Mouse (Mus musculus) liver, embryonic 16.5 days (tissue): Measurements from ENCODE around the gene Slc6a6. TPM values are rescaled to one million over a fixed set of nuclear protein-coding genes. Genes with fewer than 3 reads are reported as not detected.

Source experiments
- ATAC-seq: fragments of 200-750 bp; cut with Nextera tagmentation; 2 replicates; pipeline ENCODE4 v1.8.0; 2017; ENCODE audit warnings: low read depth, mild to moderate bottlenecking, moderate number of reproducible peaks, moderate library complexity
- H3K27ac ChIP-seq: fragments of 300-500 bp; sonication (generic); 2 replicates; pipeline ENCODE4 v1.5.1; 2014; ENCODE audit warnings: mild to moderate bottlenecking, low read length
- H3K27me3 ChIP-seq: fragments of 300-500 bp; sonication (generic); 2 replicates; pipeline ENCODE4 v1.6.1; 2014; ENCODE audit warnings: low read depth, low read length, mixed read lengths; ENCODE audit not compliant: control insufficient read depth, insufficient read depth
- H3K36me3 ChIP-seq: fragments of 300-500 bp; sonication (generic); 2 replicates; pipeline ENCODE4 v1.6.1; 2014; ENCODE audit warnings: mild to moderate bottlenecking; ENCODE audit not compliant: control insufficient read depth, insufficient read depth
- H3K4me1 ChIP-seq: fragments of 300-500 bp; sonication (generic); 2 replicates; pipeline ENCODE4 v1.6.1; 2014; ENCODE audit warnings: low read depth, low read length, mixed read lengths; ENCODE audit not compliant: control insufficient read depth
- H3K4me2 ChIP-seq: fragments of 300-500 bp; sonication (generic); 2 replicates; pipeline ENCODE4 v1.6.1; 2014; ENCODE audit warnings: low read depth, low read length, mixed read lengths
- H3K4me3 ChIP-seq: fragments of 300-500 bp; sonication (generic); 2 replicates; pipeline ENCODE4 v1.5.1; 2014; ENCODE audit warnings: low read depth, mild to moderate bottlenecking, low read length
- H3K9ac ChIP-seq: fragments of 300-500 bp; sonication (generic); 2 replicates; pipeline ENCODE4 v1.6.1; 2014; ENCODE audit warnings: low read depth, low read length
- H3K9me3 ChIP-seq: fragments of 300-500 bp; sonication (generic); replicated peaks from 2 replicates; pipeline ENCODE4 v1.6.1; 2016; ENCODE audit warnings: low read length; ENCODE audit not compliant: control insufficient read depth
- WGBS: fragments of 180-500 bp; shearing (Covaris S2); extraction: QIAGEN DNeasy Blood & Tissue Kit; methylation state at CpG from one replicate; pipeline ENCODE4 v1.1.7; 2014; ENCODE audit not compliant: insufficient replicate concordance; 5-methylcytosine and 5-hydroxymethylcytosine counted together
- polyA plus RNA-seq: library from polyadenylated mRNA; unstranded; fragments of >200 nt; fragmentation: Nextera tagmentation; extraction: Ambion mirVana; gene quantifications from 2 replicates; pipeline ENCODE4 v1.2.1, GENCODE M21; 2015

Gene Slc6a6
- polyA plus RNA-seq, 1 experiment from 2014 or later: 20.5 TPM

DNA sequence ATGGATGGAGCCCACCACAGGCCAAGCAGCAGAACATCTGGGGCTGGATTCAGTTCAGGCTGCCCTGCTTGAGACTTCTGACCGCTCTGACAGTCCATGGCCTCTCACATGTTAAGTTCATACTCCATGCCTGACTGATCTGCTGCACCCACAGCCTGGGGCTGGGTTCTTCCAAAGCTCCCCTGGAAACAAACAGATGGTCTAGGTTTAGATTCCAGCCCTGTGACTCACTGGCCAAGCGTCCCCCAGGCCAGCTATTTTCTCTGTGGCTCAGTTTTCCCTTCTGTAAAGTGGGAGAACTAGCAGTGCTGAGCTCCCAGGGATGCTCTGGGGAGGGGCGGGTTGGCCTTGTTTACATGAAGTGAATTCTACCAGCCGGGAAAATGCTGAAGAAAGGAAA is 2.0 kb upstream of the Slc6a6 start:
- Histone ChIP-seq H3K27ac (no peak overlapping the region), H3K9ac (no peak overlapping the region), H3K4me2 (no peak overlapping the region), H3K9me3 (no peaks in the 10 kb centered on the region), H3K4me1 (peaks cover 46% of the 10 kb centered on the region), H3K4me3 (no peak overlapping the region), H3K27me3 (no peaks in the 10 kb centered on the region), H3K36me3 (no peaks in the 10 kb centered on the region)
- 77% methylated on average over 4 of the region's 4 CpGs for WGBS
- ATAC-seq: no peak

GRCm38 (mm10) chr6:91683121-91683520 is 732 bp upstream of the Slc6a6 start:
- Histone ChIP-seq H3K36me3 (no peaks in the 10 kb centered on the region), H3K27ac (peak overlapping the region; percentile 83), H3K4me3 (peak overlapping the region; percentile 83; the same call in 1 of the 2 replicates), H3K9ac (peak overlapping the region; percentile 89), H3K9me3 (no peaks in the 10 kb centered on the region), H3K27me3 (no peaks in the 10 kb centered on the region), H3K4me2 (peak overlapping the region; percentile 98), H3K4me1 (peaks cover 46% of the 10 kb centered on the region)
- 11% methylated on average over 3 of the region's 3 CpGs for WGBS
- 0 out of 2 replicates have a peak, but pooled peaks have one; percentile 9 for ATAC-seq

- no peaks in the 10 kb centered on the region for H3K27me3 ChIP-seq
- H3K4me3 ChIP-seq: peak overlapping the region; percentile 83
- H3K27ac ChIP-seq: peak overlapping the region; percentile 90
- no peaks in the 10 kb centered on the region for H3K36me3 ChIP-seq
- H3K9me3 ChIP-seq: no peaks in the 10 kb centered on the region
- peak overlapping the region; percentile 98 for H3K4me2 ChIP-seq
- peaks cover 41% of the 10 kb centered on the region for H3K4me1 ChIP-seq
- peak overlapping the region; percentile 89 for H3K9ac ChIP-seq
- peak; percentile 37 for ATAC-seq
- 2% methylated on average over 13 of the region's 13 CpGs for WGBS
These were observed 599 bp downstream of the Slc6a6 start for GRCm38 (mm10) chr6:91684474-91684829.

- ATAC-seq: no peak
- no peaks in the 10 kb centered on the region for H3K36me3 ChIP-seq
These were observed 1.1 kb downstream of the Slc6a6 start for GRCm38 (mm10) chr6:91684831-91685532.

GRCm38 (mm10) chr6:91685533-91685883 is 1.7 kb downstream of the Slc6a6 start:
- Histone ChIP-seq H3K9ac (no peak overlapping the region), H3K4me3 (peak overlapping the region; percentile 83), H3K4me2 (peak overlapping the region; percentile 98), H3K9me3 (no peaks in the 10 kb centered on the region), H3K36me3 (no peaks in the 10 kb centered on the region), H3K4me1 (peaks cover 38% of the 10 kb centered on the region), H3K27ac (no peak overlapping the region), H3K27me3 (no peaks in the 10 kb centered on the region)
- 23% methylated on average over 2 of the region's 2 CpGs for WGBS
- no peak for ATAC-seq

More at GRCm38 (mm10) chr6:91684831-91685532, 1.1 kb downstream of the Slc6a6 start:
- no peaks in the 10 kb centered on the region for H3K9me3 ChIP-seq
- peak overlapping the region; percentile 90; the same call in 1 of the 2 replicates for H3K27ac ChIP-seq
- H3K4me2 ChIP-seq: peak overlapping the region; percentile 98
- H3K9ac ChIP-seq: peak overlapping the region; percentile 89
- 9% methylated on average over 17 of the region's 17 CpGs for WGBS
- H3K4me1 ChIP-seq: peaks cover 38% of the 10 kb centered on the region
- H3K27me3 ChIP-seq: no peaks in the 10 kb centered on the region
- peak overlapping the region; percentile 83 for H3K4me3 ChIP-seq

DNA sequence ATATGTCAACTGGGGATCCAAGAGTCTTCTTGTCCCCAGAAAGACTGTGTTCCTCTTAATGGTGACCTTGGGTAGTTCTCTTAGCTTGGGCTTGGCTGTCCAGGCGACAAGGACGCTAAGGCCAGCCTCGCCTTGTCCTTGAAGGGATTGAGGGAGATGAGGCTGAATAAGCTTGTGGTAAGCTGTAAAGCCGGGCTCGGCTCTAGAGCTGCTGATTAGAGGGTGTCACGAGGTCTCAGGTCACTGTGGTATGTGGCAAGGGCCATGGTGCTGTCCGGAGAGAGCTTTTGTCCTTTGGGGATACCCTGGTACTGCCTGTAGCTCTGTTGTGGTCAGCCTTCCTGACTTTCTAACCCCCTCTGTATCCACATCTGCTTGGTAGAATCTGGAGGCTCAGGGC is 2.0 kb downstream of the Slc6a6 start:
- Histone ChIP-seq H3K4me3 (peak overlapping the region; percentile 83), H3K4me1 (peaks cover 38% of the 10 kb centered on the region), H3K9me3 (no peaks in the 10 kb centered on the region), H3K27me3 (no peaks in the 10 kb centered on the region), H3K27ac (no peak overlapping the region), H3K4me2 (peak overlapping the region; percentile 98), H3K36me3 (no peaks in the 10 kb centered on the region), H3K9ac (no peak overlapping the region)
- no peak for ATAC-seq
- whole genome bisulfite sequencing: 52% methylated on average over 7 of the region's 7 CpGs

DNA sequence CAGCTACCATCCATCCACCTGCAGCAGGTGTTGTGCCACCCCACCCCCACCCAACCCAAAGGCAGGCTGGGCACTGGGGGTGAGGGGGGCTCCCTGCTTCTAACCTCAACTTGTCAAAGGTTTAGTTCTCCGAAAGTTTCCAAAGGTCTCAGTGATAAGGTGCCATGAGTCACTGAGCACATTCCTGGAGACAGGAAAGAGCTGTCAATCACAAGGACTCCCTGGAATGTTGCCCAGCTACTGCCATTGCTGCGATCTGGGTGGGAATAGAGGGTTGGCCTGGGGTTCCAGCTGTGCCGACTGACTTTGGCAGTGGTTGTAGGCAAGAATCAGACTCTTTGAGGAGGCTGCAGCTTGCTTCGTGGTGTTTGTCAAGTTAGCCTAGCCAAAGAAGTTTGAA is 2.7 kb downstream of the Slc6a6 start:
- Histone ChIP-seq H3K9me3 (no peaks in the 10 kb centered on the region), H3K4me1 (peaks cover 38% of the 10 kb centered on the region), H3K9ac (no peak overlapping the region), H3K4me2 (no peak overlapping the region), H3K27me3 (no peaks in the 10 kb centered on the region), H3K27ac (no peak overlapping the region), H3K4me3 (no peak overlapping the region), H3K36me3 (no peaks in the 10 kb centered on the region)
- ATAC-seq: no peak
- 56% methylated on average over 4 of the region's 4 CpGs for WGBS

DNA sequence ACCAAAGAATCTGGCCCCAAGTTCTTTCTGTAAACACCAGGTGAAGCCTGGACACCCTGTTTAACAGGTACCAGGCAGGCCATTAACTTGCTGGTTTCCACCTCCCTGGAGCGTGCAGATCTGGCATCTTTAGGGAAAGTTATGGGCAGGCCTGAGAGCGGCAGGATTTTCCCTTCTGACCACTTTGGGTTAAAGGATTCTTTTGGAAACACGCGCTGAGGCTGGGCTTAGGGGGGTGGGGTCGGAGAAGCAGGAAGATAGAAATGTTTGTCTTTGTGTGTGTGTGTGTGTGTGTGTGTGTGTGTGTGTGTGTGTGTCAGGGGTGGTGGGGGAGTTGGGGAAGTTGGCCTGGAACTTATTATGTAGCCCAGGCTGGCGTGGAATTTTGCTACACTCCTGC is 4.2 kb downstream of the Slc6a6 start:
- Histone ChIP-seq H3K4me3 (no peak overlapping the region), H3K27ac (no peak overlapping the region), H3K4me1 (peaks cover 35% of the 10 kb centered on the region), H3K36me3 (no peaks in the 10 kb centered on the region; the same call in 1 of the 2 replicates), H3K9ac (no peak overlapping the region), H3K27me3 (no peaks in the 10 kb centered on the region), H3K9me3 (no peaks in the 10 kb centered on the region), H3K4me2 (no peak overlapping the region)
- no peak for ATAC-seq
- 66% methylated on average over 6 of the region's 6 CpGs for WGBS

- H3K9ac ChIP-seq: no peak overlapping the region; the same call in 1 of the 2 replicates
- no peaks in the 10 kb centered on the region for H3K27me3 ChIP-seq
- no peak overlapping the region for H3K4me3 ChIP-seq
- no peak for ATAC-seq
- peaks cover 28% of the 10 kb centered on the region for H3K4me1 ChIP-seq
- no peaks in the 10 kb centered on the region; the same call in 1 of the 2 replicates for H3K36me3 ChIP-seq
- no peaks in the 10 kb centered on the region for H3K9me3 ChIP-seq
- H3K27ac ChIP-seq: no peak overlapping the region; the same call in 1 of the 2 replicates
- no peak overlapping the region for H3K4me2 ChIP-seq
These were observed 5.4 kb downstream of the Slc6a6 start for GRCm38 (mm10) chr6:91689231-91689630.
